ENCODE assay signal across 18 mouse cellular contexts in the genomic region with DNA sequence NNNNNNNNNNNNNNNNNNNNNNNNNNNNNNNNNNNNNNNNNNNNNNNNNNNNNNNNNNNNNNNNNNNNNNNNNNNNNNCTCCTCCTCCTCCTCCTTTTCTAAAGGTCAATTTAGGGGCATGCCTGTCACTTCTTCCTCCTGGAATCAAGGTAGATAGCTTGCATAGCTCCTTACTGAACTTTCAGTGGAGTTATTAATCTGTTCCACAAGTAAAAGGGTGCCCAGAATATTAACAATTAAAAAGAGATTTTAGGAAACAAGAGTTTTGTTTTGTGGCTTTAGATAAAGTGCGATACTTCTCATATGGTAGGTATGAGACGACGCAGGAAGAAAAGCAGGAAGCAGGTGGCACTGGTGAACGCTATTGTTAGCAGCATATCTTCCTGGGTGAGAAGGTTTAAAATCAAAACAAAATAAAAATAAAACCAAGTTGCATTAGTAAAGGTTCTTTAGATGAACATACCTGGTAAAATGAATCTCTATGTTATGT. TPM values are rescaled to one million over a fixed set of nuclear protein-coding genes. Genes with fewer than 3 reads are reported as not detected.
DNase-seq lines count a peak whose midpoint lies in the region; ATAC-seq and TF ChIP-seq lines count a peak whose summit lies in the region.
"Had no signal": no experiment of that assay in that cellular context is flagged by ENCODE, and none has a peak within 500 bp of the region (broad histone marks: within the 10 kb centered on the region; RNA-seq: fewer than 3 reads in every experiment).

No protein-coding gene starts in this region.

- TF ChIP-seq CTCF in heart, adult 2 months (IDR thresholded peaks at IDR 0.05) = no peak
- TF ChIP-seq CTCF in stomach, postnatal 0 days (IDR thresholded peaks at IDR 0.05; ENCODE audit: low read depth) = no peak

- no peak for DNase-seq in heart, adult 2 months
- DNase-seq in heart, postnatal 10 days = no peak
- no peak for DNase-seq in stomach, postnatal 0 days (ENCODE audit: low spot score)
- peak; percentile 45 for DNase-seq in induced T-regulatory cell, adult 2 months (ENCODE audit: low read depth)
- no peak for DNase-seq in urinary bladder, adult 2 months (ENCODE audit: low spot score)
- DNase-seq in cerebellum, postnatal 14 days = no peak
- DNase-seq: cerebellum, adult 11-12 months; cerebellum, postnatal 25 days; kidney, adult 9 months; thymus, adult 18-20 months had no signal

- H3K4me3 ChIP-seq in heart, adult 2 months = no peak overlapping the region
- no peak overlapping the region for H3K4me3 ChIP-seq in stomach, embryonic 16.5 days (replicated peaks; ENCODE audit: low read length)
- H3K4me3 ChIP-seq in stomach, postnatal 0 days (ENCODE audit: low read depth, low read length) = no peak overlapping the region
- no peak overlapping the region for H3K4me3 ChIP-seq in neural tube, embryonic 15.5 days (replicated peaks)
- H3K4me3 ChIP-seq: forebrain, embryonic 10.5 days; heart, embryonic 13.5 days; limb, embryonic 13.5 days; midbrain, embryonic 10.5 days; neural tube, embryonic 12.5 days had no signal

- no peaks in the 10 kb centered on the region for H3K27me3 ChIP-seq in heart, adult 2 months (ENCODE audit: control insufficient read depth, insufficient read depth, low read length)
- H3K27me3 ChIP-seq in stomach, embryonic 16.5 days (ENCODE audit: control insufficient read depth, insufficient read depth, low read length) = no peaks in the 10 kb centered on the region
- no peaks in the 10 kb centered on the region for H3K27me3 ChIP-seq in stomach, postnatal 0 days (ENCODE audit: control insufficient read depth, insufficient read depth, low read length)
- H3K27me3 ChIP-seq in neural tube, embryonic 15.5 days (replicated peaks) = no peaks in the 10 kb centered on the region
- H3K27me3 ChIP-seq: heart, embryonic 13.5 days; limb, embryonic 13.5 days; neural tube, embryonic 12.5 days had no signal

- peaks cover 16% of the 10 kb centered on the region for H3K9me3 ChIP-seq in stomach, embryonic 16.5 days (replicated peaks; ENCODE audit: control insufficient read depth, low read length)
- peaks cover 15% of the 10 kb centered on the region for H3K9me3 ChIP-seq in stomach, postnatal 0 days (ENCODE audit: control insufficient read depth, low read length)
- 0 out of 2 replicates have a peak, but pooled peaks cover 9% of the 10 kb centered on the region for H3K9me3 ChIP-seq in neural tube, embryonic 15.5 days (replicated peaks)

- H3K27ac ChIP-seq in heart, adult 2 months = peak overlapping the region; percentile 75
- no peak overlapping the region for H3K27ac ChIP-seq in stomach, embryonic 16.5 days (ENCODE audit: low read length)
- H3K27ac ChIP-seq in stomach, postnatal 0 days (replicated peaks) = no peak overlapping the region
- H3K27ac ChIP-seq in neural tube, embryonic 15.5 days (replicated peaks) = no peak overlapping the region
- H3K27ac ChIP-seq: forebrain, embryonic 10.5 days; heart, embryonic 13.5 days; limb, embryonic 13.5 days; midbrain, embryonic 10.5 days; neural tube, embryonic 12.5 days had no signal

- H3K4me2 ChIP-seq in stomach, embryonic 16.5 days (ENCODE audit: low read depth, low read length) = peak overlapping the region; percentile 23
- no peak overlapping the region for H3K4me2 ChIP-seq in stomach, postnatal 0 days (replicated peaks; ENCODE audit: low read depth)
- peak overlapping the region; percentile 23; the same call in 1 of the 2 replicates for H3K4me2 ChIP-seq in neural tube, embryonic 15.5 days
- H3K4me2 ChIP-seq: heart, embryonic 13.5 days; limb, embryonic 13.5 days; neural tube, embryonic 12.5 days had no signal

- WGBS in heart, adult 2 months = 29% methylated on average over 4 of the region's 4 CpGs
- WGBS in stomach, embryonic 16.5 days = 42% methylated on average over 4 of the region's 4 CpGs
- WGBS in stomach, postnatal 0 days = 41% methylated on average over 4 of the region's 4 CpGs
- 82% methylated on average over 4 of the region's 4 CpGs for WGBS in neural tube, embryonic 15.5 days

- no peaks in the 10 kb centered on the region for H3K4me1 ChIP-seq in heart, adult 2 months (ENCODE audit: control insufficient read depth, insufficient read depth, low read length)
- no peaks in the 10 kb centered on the region for H3K4me1 ChIP-seq in stomach, embryonic 16.5 days (ENCODE audit: control insufficient read depth, insufficient read depth, low read length)
- no peaks in the 10 kb centered on the region for H3K4me1 ChIP-seq in stomach, postnatal 0 days (replicated peaks; ENCODE audit: control insufficient read depth, insufficient read depth)
- no peaks in the 10 kb centered on the region for H3K4me1 ChIP-seq in neural tube, embryonic 15.5 days
- H3K4me1 ChIP-seq: forebrain, embryonic 10.5 days; limb, embryonic 13.5 days; midbrain, embryonic 10.5 days; neural tube, embryonic 12.5 days had no signal

- H3K36me3 ChIP-seq in heart, adult 2 months (ENCODE audit: control insufficient read depth, insufficient read depth, low read length) = no peaks in the 10 kb centered on the region
- no peaks in the 10 kb centered on the region for H3K36me3 ChIP-seq in stomach, embryonic 16.5 days (ENCODE audit: control insufficient read depth, insufficient read depth, low read length)
- H3K36me3 ChIP-seq in stomach, postnatal 0 days (ENCODE audit: control insufficient read depth, insufficient read depth, low read length) = no peaks in the 10 kb centered on the region
- no peaks in the 10 kb centered on the region for H3K36me3 ChIP-seq in neural tube, embryonic 15.5 days
- H3K36me3 ChIP-seq: forebrain, embryonic 10.5 days; heart, embryonic 13.5 days; limb, embryonic 13.5 days; midbrain, embryonic 10.5 days; neural tube, embryonic 12.5 days had no signal

- no peaks in the 10 kb centered on the region for H3K79me2 ChIP-seq in heart, adult 2 months (replicated peaks; ENCODE audit: control insufficient read depth, insufficient read depth, low read length)

- intact Hi-C loops in heart, adult 2 months (cut with DNase I) = loop anchor here (1.0 kb wide), 1 partner anchor 24 kb away; no protein-coding TSS in a partner anchor
- intact Hi-C loops in heart, postnatal 10 days (cut with DNase I) = loop anchor here (2.0 kb wide), 1 partner anchor 55 kb away; the partner anchor contains the start of gene 2010315B03Rik

- ATAC-seq in stomach, embryonic 16.5 days (ENCODE audit: insufficient read depth, low FRiP score) = no peak
- no peak for ATAC-seq in stomach, postnatal 0 days (ENCODE audit: low FRiP score, low TSS enrichment)
- ATAC-seq in neural tube, embryonic 15.5 days (ENCODE audit: low FRiP score) = no peak
- ATAC-seq: hindbrain, embryonic 16.5 days had no signal

- TF ChIP-seq POLR2A in heart, adult 2 months (IDR thresholded peaks at IDR 0.05; ENCODE audit: insufficient read depth, low read depth, low read length) = no peak

- TF ChIP-seq EP300 in heart, adult 2 months (IDR thresholded peaks at IDR 0.05; ENCODE audit: insufficient read depth, low read depth, low read length) = no peak
- no peak for TF ChIP-seq EP300 in stomach, postnatal 0 days (optimal IDR thresholded peaks at IDR 0.05)

- H3K9ac ChIP-seq in heart, adult 2 months (ENCODE audit: low read depth, low read length) = no peak overlapping the region
- H3K9ac ChIP-seq in stomach, embryonic 16.5 days (ENCODE audit: low read length) = no peak overlapping the region
- no peak overlapping the region for H3K9ac ChIP-seq in stomach, postnatal 0 days (ENCODE audit: low read length)
- no peak overlapping the region for H3K9ac ChIP-seq in neural tube, embryonic 15.5 days (replicated peaks)
- H3K9ac ChIP-seq: heart, embryonic 13.5 days; limb, embryonic 13.5 days; neural tube, embryonic 12.5 days had no signal

RNA-seq across cellular contexts. Expression of gene 2010315B03Rik, which starts 54.4 kb away (rescaled TPM):
- 10 to 100 TPM in 1 of 2 experiments, 1 to 10 TPM in 1; 9.6 to 12.5 TPM for total RNA-seq in heart, adult 2 months (2021)
- 3.2 and 6.8 TPM in 2 replicates for polyA plus RNA-seq in heart, adult 2 months (2012; rRNA removed)
- total RNA-seq in heart, postnatal 10 days (2021) = 10 to 100 TPM; 10.8 to 14.8 TPM
- 14.2 and 16.4 TPM in 2 replicates for polyA plus RNA-seq in stomach, embryonic 16.5 days (2015; fragmentation: Nextera tagmentation; extraction: Ambion mirVana)
- polyA plus RNA-seq in stomach, postnatal 0 days (2015; fragmentation: Nextera tagmentation; extraction: Ambion mirVana) = 12.5 and 12.9 TPM in 2 replicates
- 11.5 and 12.7 TPM in 2 replicates for polyA plus RNA-seq in neural tube, embryonic 15.5 days (2015; fragmentation: Nextera tagmentation; extraction: Ambion mirVana)
- polyA plus RNA-seq in urinary bladder, adult 2 months (2012; rRNA removed) = 21.6 and 30.0 TPM in 2 replicates
